Mouse (Mus musculus) E14TG2a.4 (cell line): ENCODE measurements around the gene Ccdc106.

Source experiments
- CTCF ChIP-seq: conservative IDR thresholded peaks from 2 replicates; pipeline ENCODE4 v1.5.1; 2014; ENCODE audit warnings: low read length
- NANOG ChIP-seq: IDR thresholded peaks from 2 replicates; pipeline ENCODE4 v1.6.1; 2014; ENCODE audit warnings: borderline replicate concordance, low read length, mixed read lengths
- POU5F1 ChIP-seq: IDR thresholded peaks from 2 replicates; pipeline ENCODE4 v1.6.1; 2014; ENCODE audit warnings: low read length, borderline replicate concordance

DNA sequence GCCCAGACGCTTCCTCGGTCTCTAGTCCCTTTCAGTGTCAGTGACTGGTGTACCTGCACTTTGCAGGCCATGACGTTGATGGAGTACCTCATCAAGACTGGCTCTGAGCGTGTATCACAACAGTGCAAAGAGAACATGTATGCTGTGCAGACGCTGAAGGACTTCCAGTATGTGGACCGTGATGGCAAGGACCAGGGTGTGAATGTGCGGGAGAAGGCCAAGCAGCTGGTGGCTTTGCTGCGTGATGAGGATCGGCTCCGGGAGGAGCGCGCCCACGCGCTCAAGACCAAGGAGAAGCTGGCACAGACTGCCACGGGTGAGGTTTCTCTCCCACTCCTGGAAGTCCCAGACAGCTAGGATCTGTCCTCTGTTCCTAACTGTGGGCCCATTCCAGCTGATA, 69.5 kb downstream of the Ccdc106 start:
- TF ChIP-seq CTCF = no peak
- no peak for TF ChIP-seq POU5F1
- TF ChIP-seq NANOG = no peak
